Comparison of ENCODE assay signal across 9 mouse cellular contexts in genomic region chr19:14889794-14890193, GRCm38 (mm10).
A peak's percentile ranks its signal among the peaks of the same experiment; 100 is the strongest.
DNase-seq lines count a peak whose midpoint lies in the region; ATAC-seq and TF ChIP-seq lines count a peak whose summit lies in the region.
"Had no signal": no experiment of that assay in that cellular context is flagged by ENCODE, and none has a peak within 500 bp of the region (broad histone marks: within the 10 kb centered on the region; RNA-seq: fewer than 3 reads in every experiment).

No protein-coding gene starts in this region.

- H3K27ac ChIP-seq in lung, embryonic 15.5 days = no peak overlapping the region
- no peak overlapping the region for H3K27ac ChIP-seq in lung, postnatal 0 days (ENCODE audit: low read length)
- peak overlapping the region; percentile 65 for H3K27ac ChIP-seq in forebrain, embryonic 14.5 days (ENCODE audit: low read depth, low read length)
- 0 out of 2 replicates have a peak overlapping the region, but pooled peaks have one; percentile 48 for H3K27ac ChIP-seq in limb, embryonic 13.5 days
- H3K27ac ChIP-seq in neural tube, embryonic 15.5 days (replicated peaks) = peak overlapping the region; percentile 77

- no peak for TF ChIP-seq CTCF in lung, postnatal 0 days (IDR thresholded peaks at IDR 0.05)

- 65% methylated on average over 3 of the region's 3 CpGs for WGBS in lung, embryonic 15.5 days
- WGBS in lung, postnatal 0 days = 81% methylated on average over 2 of the region's 3 CpGs
- 7% methylated on average over 3 of the region's 3 CpGs for WGBS in forebrain, embryonic 14.5 days
- 60% methylated on average over 3 of the region's 3 CpGs for WGBS in limb, embryonic 13.5 days
- 27% methylated on average over 3 of the region's 3 CpGs for WGBS in neural tube, embryonic 15.5 days

- no peak overlapping the region for H3K9ac ChIP-seq in lung, embryonic 15.5 days
- H3K9ac ChIP-seq in lung, postnatal 0 days (replicated peaks; ENCODE audit: low read depth) = no peak overlapping the region
- H3K9ac ChIP-seq in forebrain, embryonic 14.5 days (ENCODE audit: low read length) = no peak overlapping the region
- no peak overlapping the region for H3K9ac ChIP-seq in limb, embryonic 13.5 days
- no peak overlapping the region for H3K9ac ChIP-seq in neural tube, embryonic 15.5 days (replicated peaks)

- peak overlapping the region; percentile 55; the same call in 1 of the 2 replicates for H3K4me2 ChIP-seq in lung, embryonic 15.5 days
- no peak overlapping the region for H3K4me2 ChIP-seq in lung, postnatal 0 days (replicated peaks; ENCODE audit: low read depth, low read length)
- H3K4me2 ChIP-seq in forebrain, embryonic 14.5 days (ENCODE audit: low read length) = peak overlapping the region; percentile 47
- H3K4me2 ChIP-seq in limb, embryonic 13.5 days (replicated peaks) = peak overlapping the region; percentile 59
- H3K4me2 ChIP-seq in neural tube, embryonic 15.5 days = peak overlapping the region; percentile 55

- H3K4me3 ChIP-seq in lung, embryonic 15.5 days = no peak overlapping the region
- no peak overlapping the region for H3K4me3 ChIP-seq in lung, postnatal 0 days (ENCODE audit: low read depth, low read length)
- H3K4me3 ChIP-seq in forebrain, embryonic 14.5 days (ENCODE audit: low read depth, low read length) = 0 out of 2 replicates have a peak overlapping the region, but pooled peaks have one; percentile 12
- no peak overlapping the region for H3K4me3 ChIP-seq in limb, embryonic 13.5 days
- H3K4me3 ChIP-seq in neural tube, embryonic 15.5 days (replicated peaks) = no peak overlapping the region

- ATAC-seq in lung, embryonic 15.5 days (ENCODE audit: borderline replicate concordance, extremely low read depth, low FRiP score, low TSS enrichment) = no peak
- ATAC-seq in lung, postnatal 0 days = no peak
- ATAC-seq in forebrain, embryonic 14.5 days = peak; percentile 32
- ATAC-seq in limb, embryonic 13.5 days (ENCODE audit: low FRiP score, low read depth) = no peak
- no peak for ATAC-seq in neural tube, embryonic 15.5 days (ENCODE audit: low FRiP score)

- H3K9me3 ChIP-seq in lung, embryonic 15.5 days = no peaks in the 10 kb centered on the region
- H3K9me3 ChIP-seq in lung, postnatal 0 days (ENCODE audit: low read length) = no peaks in the 10 kb centered on the region
- H3K9me3 ChIP-seq in forebrain, embryonic 14.5 days (replicated peaks; ENCODE audit: control insufficient read depth, low read length) = no peaks in the 10 kb centered on the region
- no peaks in the 10 kb centered on the region for H3K9me3 ChIP-seq in limb, embryonic 13.5 days
- H3K9me3 ChIP-seq in neural tube, embryonic 15.5 days (replicated peaks) = no peaks in the 10 kb centered on the region

- DNase-seq in lung, postnatal 0 days (ENCODE audit: low spot score) = no peak
- peak; percentile 63 for DNase-seq in forebrain, embryonic 14.5 days (ENCODE audit: low spot score)
- DNase-seq in ovary, postnatal 14 days (ENCODE audit: low spot score) = no peak
- DNase-seq in adrenal gland, postnatal 4 days (ENCODE audit: low spot score in 2 of 2) = no peak
- DNase-seq: cerebellum, adult 8-10 months; heart, postnatal 14 days had no signal

- H3K4me1 ChIP-seq in lung, embryonic 15.5 days = peaks cover 22% of the 10 kb centered on the region
- H3K4me1 ChIP-seq in lung, postnatal 0 days (ENCODE audit: insufficient read depth, low read depth, low read length) = peaks cover 8% of the 10 kb centered on the region; the same call in 1 of the 2 replicates
- H3K4me1 ChIP-seq in forebrain, embryonic 14.5 days (ENCODE audit: control insufficient read depth, insufficient read depth, low read length) = peaks cover 29% of the 10 kb centered on the region
- peaks cover 25% of the 10 kb centered on the region for H3K4me1 ChIP-seq in limb, embryonic 13.5 days
- peaks cover 42% of the 10 kb centered on the region for H3K4me1 ChIP-seq in neural tube, embryonic 15.5 days

- no peaks in the 10 kb centered on the region for H3K36me3 ChIP-seq in lung, embryonic 15.5 days
- H3K36me3 ChIP-seq in lung, postnatal 0 days (ENCODE audit: insufficient read depth, low read length) = no peaks in the 10 kb centered on the region
- no peaks in the 10 kb centered on the region for H3K36me3 ChIP-seq in forebrain, embryonic 14.5 days (ENCODE audit: control insufficient read depth, insufficient read depth, low read length)
- H3K36me3 ChIP-seq in limb, embryonic 13.5 days = no peaks in the 10 kb centered on the region
- no peaks in the 10 kb centered on the region for H3K36me3 ChIP-seq in neural tube, embryonic 15.5 days

- no peak for TF ChIP-seq EP300 in lung, postnatal 0 days (IDR thresholded peaks at IDR 0.05)

- H3K27me3 ChIP-seq in lung, embryonic 15.5 days = peaks cover 4% of the 10 kb centered on the region
- H3K27me3 ChIP-seq in lung, postnatal 0 days (replicated peaks; ENCODE audit: insufficient read depth, low read length) = no peaks in the 10 kb centered on the region
- no peaks in the 10 kb centered on the region for H3K27me3 ChIP-seq in forebrain, embryonic 14.5 days (replicated peaks; ENCODE audit: control insufficient read depth, insufficient read depth, low read length)
- H3K27me3 ChIP-seq in limb, embryonic 13.5 days = peaks cover 50% of the 10 kb centered on the region
- peaks cover 11% of the 10 kb centered on the region; the same call in 1 of the 2 replicates for H3K27me3 ChIP-seq in neural tube, embryonic 15.5 days (replicated peaks)

Comparison
In these comparisons a context has a peak if more than half of its experiments do, and no peak if none do; other contexts are left out.
1. H3K27ac ChIP-seq: peak in forebrain, embryonic 14.5 days (single experiment), limb, embryonic 13.5 days (single experiment) and neural tube, embryonic 15.5 days (single experiment); none in lung, embryonic 15.5 days (single experiment) and lung, postnatal 0 days (single experiment).